Mouse (Mus musculus) common myeloid progenitor, adult 5-6 weeks (primary cell): ENCODE data around the gene 4931409K22Rik. TPM values are rescaled to one million over a fixed set of nuclear protein-coding genes. Genes with fewer than 3 reads are reported as not detected.
A peak's percentile ranks its signal among the peaks of the same experiment; 100 is the strongest.

Experiments
- ATAC-seq: replicated peaks from 2 replicates; pipeline ENCODE4 v1.8.0; 2016; ENCODE audit warnings: low read depth, mild to moderate bottlenecking, moderate TSS enrichment, inconsistent platforms; ENCODE audit not compliant: poor library complexity, severe bottlenecking
- total RNA-seq: library from RNA; stranded (forward); fragments of 200-1000, 187-1606 nt; gene quantifications from 2 replicates; pipeline ENCODE4 v1.2.3, GENCODE M21; 2017

4931409K22Rik gene
- total RNA-seq, 1 experiment from 2014 or later = not detected

- ATAC-seq = peak; percentile 58; the same call in 1 of the 2 replicates
These were observed 5.9 kb downstream of the 4931409K22Rik start for GRCm38 (mm10) chr5:24550598-24551316.

- ATAC-seq = 0 out of 2 replicates have a peak, but pooled peaks have one; percentile 40
These were observed 14.0 kb downstream of the 4931409K22Rik start for GRCm38 (mm10) chr5:24542643-24543042.

GRCm38 (mm10) chr5:24541144-24541569 is 15.5 kb downstream of the 4931409K22Rik start:
- no peak for ATAC-seq

GRCm38 (mm10) chr5:24540387-24541143 is 16.0 kb downstream of the 4931409K22Rik start, which contains the start of gene Asb10:
Gene Asb10, minus strand, starts transcription at chr5:24540978.
- ATAC-seq = peak; percentile 74

GRCm38 (mm10) chr5:24539571-24540296 is 16.9 kb downstream of the 4931409K22Rik start:
- ATAC-seq = no peak

GRCm38 (mm10) chr5:24537618-24538017 is 19.0 kb downstream of the 4931409K22Rik start:
- ATAC-seq = no peak

- ATAC-seq = no peak
These were observed 20.1 kb downstream of the 4931409K22Rik start for GRCm38 (mm10) chr5:24536511-24536910.

GRCm38 (mm10) chr5:24535731-24536130 is 20.9 kb downstream of the 4931409K22Rik start:
- no peak for ATAC-seq

GRCm38 (mm10) chr5:24534292-24534691 is 22.3 kb downstream of the 4931409K22Rik start:
- ATAC-seq = no peak

GRCm38 (mm10) chr5:24533391-24533790 is 23.2 kb downstream of the 4931409K22Rik start:
- ATAC-seq = no peak

GRCm38 (mm10) chr5:24530042-24530689 is 26.4 kb downstream of the 4931409K22Rik start:
- ATAC-seq = peak; percentile 99

GRCm38 (mm10) chr5:24527780-24528179 is 28.8 kb downstream of the 4931409K22Rik start:
- ATAC-seq = no peak

- no peak for ATAC-seq
These were observed 29.7 kb downstream of the 4931409K22Rik start, which contains the start of gene Gbx1 for GRCm38 (mm10) chr5:24526889-24527230. Gene Gbx1, minus strand, starts transcription at chr5:24527202.

GRCm38 (mm10) chr5:24526190-24526888 is 30.3 kb downstream of the 4931409K22Rik start:
- no peak for ATAC-seq

GRCm38 (mm10) chr5:24525360-24526189 is 31.0 kb downstream of the 4931409K22Rik start:
- ATAC-seq = no peak

GRCm38 (mm10) chr5:24524522-24524921 is 32.1 kb downstream of the 4931409K22Rik start:
- ATAC-seq = peak; percentile 40; the same call in 1 of the 2 replicates

- ATAC-seq = no peak
These were observed 32.8 kb downstream of the 4931409K22Rik start for GRCm38 (mm10) chr5:24523806-24524205.

GRCm38 (mm10) chr5:24521366-24521765 is 35.2 kb downstream of the 4931409K22Rik start:
- no peak for ATAC-seq
